Mouse (Mus musculus): ENCODE data around the gene Agap2. TPM values are rescaled to one million over a fixed set of nuclear protein-coding genes. Genes with fewer than 3 reads are reported as not detected.

Agap2 gene
- polyA plus RNA-seq, 1 experiment = 45.6 TPM

- 1% methylated on average over 45 of the region's 46 CpGs for WGBS
- peak; percentile 96 for DNase-seq (ENCODE audit: low read depth in 1 of 2, low spot score in 2 of 2)
- Histone ChIP-seq H3K4me1 (ENCODE audit: control insufficient read depth, insufficient read depth, insufficient read length) (peaks cover 10% of the 10 kb centered on the region; the same call in 1 of the 2 replicates), H3K27ac (ENCODE audit: insufficient read depth, low read length) (peak within 1 kb of the TSS; percentile 68), H3K36me3 (ENCODE audit: control insufficient read depth, insufficient read depth, low read length) (peaks cover 8% of the 10 kb centered on the region), H3K27me3 (ENCODE audit: control insufficient read depth, insufficient read depth, low read length) (peaks cover 7% of the 10 kb centered on the region), H3K4me3 (ENCODE audit: extremely low read depth, insufficient read depth, insufficient read length) (peak within 1 kb of the TSS; percentile 64)
- peak; percentile 38; the same call in 1 of the 2 replicates for TF ChIP-seq POLR2A (IDR thresholded peaks at IDR 0.05; ENCODE audit: low read depth, low read length)
- TF ChIP-seq CTCF (IDR thresholded peaks at IDR 0.05; ENCODE audit: extremely low read depth, insufficient read depth, insufficient read length, insufficient replicate concordance) = no peak
Observed at GRCm38 (mm10) chr10:127063239-127063872, 11.7 kb upstream of the Agap2 start, which contains the start of gene Cdk4. Gene Cdk4, plus strand, starts transcription at chr10:127063534.

- H3K36me3 ChIP-seq (ENCODE audit: control insufficient read depth, insufficient read depth, low read length) = peaks cover 8% of the 10 kb centered on the region
- TF ChIP-seq POLR2A (IDR thresholded peaks at IDR 0.05; ENCODE audit: low read depth, low read length) (no peak), CTCF (IDR thresholded peaks at IDR 0.05; ENCODE audit: extremely low read depth, insufficient read depth, insufficient read length, insufficient replicate concordance) (no peak)
- DNase-seq (ENCODE audit: low read depth in 1 of 2, low spot score in 2 of 2) = no peak
- peaks cover 4% of the 10 kb centered on the region; the same call in 1 of the 2 replicates for H3K4me1 ChIP-seq (ENCODE audit: control insufficient read depth, insufficient read depth, insufficient read length)
- peak overlapping the region; percentile 68 for H3K27ac ChIP-seq (ENCODE audit: insufficient read depth, low read length)
- WGBS = 9% methylated on average over 37 of the region's 37 CpGs
- peaks cover 6% of the 10 kb centered on the region for H3K27me3 ChIP-seq (ENCODE audit: control insufficient read depth, insufficient read depth, low read length)
- peak overlapping the region; percentile 64 for H3K4me3 ChIP-seq (ENCODE audit: extremely low read depth, insufficient read depth, insufficient read length)
Observed at GRCm38 (mm10) chr10:127063913-127064870, 10.9 kb upstream of the Agap2 start.

DNA sequence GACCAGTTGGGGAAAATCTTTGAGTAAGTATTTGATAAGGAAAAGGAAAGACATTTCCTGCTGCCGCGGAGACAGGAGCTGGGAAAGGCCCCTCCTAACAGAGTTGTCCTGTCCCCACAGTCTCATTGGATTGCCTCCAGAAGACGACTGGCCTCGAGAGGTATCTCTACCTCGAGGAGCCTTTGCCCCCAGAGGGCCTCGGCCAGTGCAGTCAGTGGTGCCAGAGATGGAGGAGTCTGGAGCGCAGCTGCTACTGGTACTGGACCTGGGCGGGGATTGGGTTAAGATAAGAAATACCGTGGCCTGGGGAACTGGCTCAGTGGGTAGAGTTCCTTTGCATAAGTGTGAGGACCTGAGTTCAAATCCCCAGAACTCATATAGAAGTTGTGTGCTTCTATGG lies 9.1 kb upstream of the Agap2 start:
- TF ChIP-seq POLR2A (IDR thresholded peaks at IDR 0.05; ENCODE audit: low read depth, low read length) = no peak
- no peak for TF ChIP-seq CTCF (IDR thresholded peaks at IDR 0.05; ENCODE audit: extremely low read depth, insufficient read depth, insufficient read length, insufficient replicate concordance)
- Histone ChIP-seq H3K4me3 (ENCODE audit: extremely low read depth, insufficient read depth, insufficient read length) (no peak overlapping the region), H3K27ac (ENCODE audit: insufficient read depth, low read length) (no peak overlapping the region), H3K4me1 (ENCODE audit: control insufficient read depth, insufficient read depth, insufficient read length) (peaks cover 8% of the 10 kb centered on the region; the same call in 1 of the 2 replicates), H3K36me3 (ENCODE audit: control insufficient read depth, insufficient read depth, low read length) (peaks cover 8% of the 10 kb centered on the region), H3K27me3 (ENCODE audit: control insufficient read depth, insufficient read depth, low read length) (no peaks in the 10 kb centered on the region)
- DNase-seq (ENCODE audit: low read depth in 1 of 2, low spot score in 2 of 2) = no peak
- 85% methylated on average over 9 of the region's 9 CpGs for WGBS

GRCm38 (mm10) chr10:127066519-127067018 lies 8.5 kb upstream of the Agap2 start:
- no peak for DNase-seq (ENCODE audit: low read depth in 1 of 2, low spot score in 2 of 2)

DNA sequence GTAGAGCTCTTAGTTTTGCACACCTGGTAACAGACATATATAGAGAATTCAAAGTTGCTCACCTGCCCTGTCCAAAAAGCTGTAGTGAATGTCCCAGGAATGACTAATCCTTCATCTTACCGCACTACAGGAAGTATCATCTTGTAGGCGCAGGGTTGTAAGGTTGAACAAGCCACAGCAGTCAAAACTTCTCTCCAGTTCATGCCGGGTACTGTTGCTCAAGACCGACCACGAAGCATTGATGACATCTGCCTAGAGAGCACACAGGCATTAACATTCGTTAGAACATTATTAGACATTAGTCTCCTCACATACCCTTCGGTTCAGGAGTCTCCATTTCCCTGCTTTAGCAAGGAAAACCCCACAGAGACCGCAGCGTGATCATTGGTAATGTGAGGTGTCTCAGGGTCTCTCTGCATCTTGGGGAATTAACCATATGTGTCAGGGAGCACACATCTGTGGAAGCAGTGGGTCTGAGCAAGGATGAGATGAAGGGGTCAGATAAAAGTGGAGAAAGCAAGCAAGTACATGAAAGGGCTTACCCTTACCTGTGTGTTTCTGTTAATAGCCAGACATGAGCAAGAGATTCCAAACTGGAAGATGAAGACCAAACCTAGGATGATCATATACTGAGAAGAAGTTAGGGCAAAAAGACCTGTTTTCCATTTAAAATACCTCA lies 6.6 kb upstream of the Agap2 start:
- WGBS = 62% methylated on average over 9 of the region's 9 CpGs
- Histone ChIP-seq H3K27me3 (ENCODE audit: control insufficient read depth, insufficient read depth, low read length) (no peaks in the 10 kb centered on the region), H3K4me3 (ENCODE audit: extremely low read depth, insufficient read depth, insufficient read length) (no peak overlapping the region), H3K4me1 (ENCODE audit: control insufficient read depth, insufficient read depth, insufficient read length) (peaks cover 8% of the 10 kb centered on the region; the same call in 1 of the 2 replicates), H3K36me3 (ENCODE audit: control insufficient read depth, insufficient read depth, low read length) (peaks cover 8% of the 10 kb centered on the region), H3K27ac (ENCODE audit: insufficient read depth, low read length) (no peak overlapping the region)
- DNase-seq (ENCODE audit: low read depth in 1 of 2, low spot score in 2 of 2) = no peak
- TF ChIP-seq CTCF (IDR thresholded peaks at IDR 0.05; ENCODE audit: extremely low read depth, insufficient read depth, insufficient read length, insufficient replicate concordance) (no peak), POLR2A (IDR thresholded peaks at IDR 0.05; ENCODE audit: low read depth, low read length) (no peak)

More at GRCm38 (mm10) chr10:127066519-127067018, 8.5 kb upstream of the Agap2 start:
- peaks cover 8% of the 10 kb centered on the region; the same call in 1 of the 2 replicates for H3K4me1 ChIP-seq (ENCODE audit: control insufficient read depth, insufficient read depth, insufficient read length)
- H3K4me3 ChIP-seq (ENCODE audit: extremely low read depth, insufficient read depth, insufficient read length) = no peak overlapping the region
- no peak overlapping the region for H3K27ac ChIP-seq (ENCODE audit: insufficient read depth, low read length)
- H3K36me3 ChIP-seq (ENCODE audit: control insufficient read depth, insufficient read depth, low read length) = peaks cover 8% of the 10 kb centered on the region
- TF ChIP-seq CTCF (IDR thresholded peaks at IDR 0.05; ENCODE audit: extremely low read depth, insufficient read depth, insufficient read length, insufficient replicate concordance) (no peak), POLR2A (IDR thresholded peaks at IDR 0.05; ENCODE audit: low read depth, low read length) (no peak)
- no peaks in the 10 kb centered on the region for H3K27me3 ChIP-seq (ENCODE audit: control insufficient read depth, insufficient read depth, low read length)
- WGBS = 95% methylated on average over 14 of the region's 14 CpGs
